Mouse (Mus musculus) heart, embryonic 11.5 days (tissue): Measurements from ENCODE around the gene Ldlrad3. TPM values are rescaled to one million over a fixed set of nuclear protein-coding genes. Genes with fewer than 3 reads are reported as not detected.

Experiments
- ATAC-seq: fragments of 200-750 bp; cut with Nextera tagmentation; replicated peaks from 2 replicates; pipeline ENCODE4 v1.8.0; 2017; ENCODE audit warnings: moderate library complexity; ENCODE audit not compliant: insufficient number of reproducible peaks, low FRiP score, low TSS enrichment
- H3K27ac ChIP-seq: fragments of 300-500 bp; sonication (generic); 2 replicates; pipeline ENCODE4 v1.5.1; 2014; ENCODE audit warnings: mild to moderate bottlenecking, low read depth, low read length
- H3K27me3 ChIP-seq: fragments of 300-500 bp; sonication (generic); 2 replicates; pipeline ENCODE4 v1.6.1; 2014; ENCODE audit warnings: mild to moderate bottlenecking, low read length, mixed read lengths; ENCODE audit not compliant: control insufficient read depth, insufficient read depth
- H3K36me3 ChIP-seq: fragments of 300-500 bp; sonication (generic); 2 replicates; pipeline ENCODE4 v1.6.1; 2014; ENCODE audit warnings: mild to moderate bottlenecking, low read length, moderate library complexity, mixed read lengths; ENCODE audit not compliant: control insufficient read depth, insufficient read depth
- H3K4me1 ChIP-seq: fragments of 300-500 bp; sonication (generic); 2 replicates; pipeline ENCODE4 v1.6.1; 2014; ENCODE audit warnings: low read length; ENCODE audit not compliant: control insufficient read depth, insufficient read depth
- H3K4me2 ChIP-seq: fragments of 300-500 bp; sonication (generic); 2 replicates; pipeline ENCODE4 v1.6.1; 2014; ENCODE audit warnings: mild to moderate bottlenecking, moderate library complexity
- H3K4me3 ChIP-seq: fragments of 300-500 bp; sonication (generic); 2 replicates; pipeline ENCODE4 v1.5.1; 2014; ENCODE audit warnings: low read depth, low read length
- H3K9ac ChIP-seq: fragments of 300-500 bp; sonication (generic); 2 replicates; pipeline ENCODE4 v1.6.1; 2014; ENCODE audit warnings: mild to moderate bottlenecking, low read depth, low read length, moderate library complexity
- H3K9me3 ChIP-seq: fragments of 300-500 bp; sonication (generic); replicated peaks from 2 replicates; pipeline ENCODE4 v1.6.1; 2016; ENCODE audit warnings: low read length; ENCODE audit not compliant: control insufficient read depth
- whole genome bisulfite sequencing: fragments of 180-500 bp; shearing (Covaris S2); extraction: QIAGEN DNeasy Blood & Tissue Kit; methylation state at CpG from one replicate; pipeline ENCODE4 v1.1.7; 2014; ENCODE audit not compliant: insufficient replicate concordance; 5-methylcytosine and 5-hydroxymethylcytosine counted together
- polyA plus RNA-seq: library from polyadenylated mRNA; unstranded; fragments of >200 nt; fragmentation: Nextera tagmentation; extraction: Ambion mirVana; gene quantifications from 2 replicates; pipeline ENCODE4 v1.2.1, GENCODE M21; 2014

The Ldlrad3 gene
- polyA plus RNA-seq, 1 experiment from 2014 or later = 19.0 TPM

GRCm38 (mm10) chr2:102145036-102145435 lies 41.1 kb downstream of the Ldlrad3 start:
- H3K27ac ChIP-seq = no peak overlapping the region
- ATAC-seq = no peak
- no peaks in the 10 kb centered on the region for H3K4me1 ChIP-seq
- H3K4me3 ChIP-seq = no peak overlapping the region
- WGBS = 74% methylated on average over 3 of the region's 3 CpGs
- no peak overlapping the region for H3K4me2 ChIP-seq
- no peaks in the 10 kb centered on the region for H3K36me3 ChIP-seq
- H3K9ac ChIP-seq = no peak overlapping the region
- H3K27me3 ChIP-seq = no peaks in the 10 kb centered on the region
- no peaks in the 10 kb centered on the region for H3K9me3 ChIP-seq

DNA sequence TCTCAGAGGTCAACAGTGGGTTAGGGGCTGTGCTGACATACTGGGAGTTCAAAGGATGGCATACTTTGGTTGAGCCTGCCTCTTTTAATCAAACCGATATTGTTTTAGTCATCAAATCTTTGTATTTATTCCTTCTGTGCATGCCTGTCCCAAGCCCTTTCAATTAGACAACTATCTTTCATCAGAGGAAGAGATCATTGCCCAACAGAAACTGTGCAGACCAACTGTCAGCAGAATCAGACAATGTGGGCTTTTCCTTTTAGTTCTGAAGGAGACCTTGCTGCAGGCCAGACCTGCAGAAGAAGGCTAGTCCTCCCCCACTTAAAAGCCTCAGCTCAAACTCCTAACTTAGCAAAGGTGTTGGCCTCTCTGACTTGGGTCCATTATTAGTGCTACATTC lies 41.9 kb downstream of the Ldlrad3 start:
- Histone ChIP-seq H3K4me2 (no peak overlapping the region), H3K27ac (no peak overlapping the region), H3K27me3 (no peaks in the 10 kb centered on the region), H3K9me3 (no peaks in the 10 kb centered on the region), H3K4me1 (no peaks in the 10 kb centered on the region), H3K4me3 (no peak overlapping the region), H3K36me3 (no peaks in the 10 kb centered on the region), H3K9ac (no peak overlapping the region)
- ATAC-seq = no peak
- WGBS = 94% methylated on average over 1 of the region's 1 CpGs

GRCm38 (mm10) chr2:102142654-102143271 lies 43.4 kb downstream of the Ldlrad3 start:
- H3K4me3 ChIP-seq = no peak overlapping the region
- ATAC-seq = no peak
- no peaks in the 10 kb centered on the region for H3K9me3 ChIP-seq
- no peaks in the 10 kb centered on the region for H3K27me3 ChIP-seq
- no peak overlapping the region for H3K9ac ChIP-seq
- H3K4me2 ChIP-seq = no peak overlapping the region
- no peaks in the 10 kb centered on the region for H3K4me1 ChIP-seq
- WGBS = 81% methylated on average over 14 of the region's 14 CpGs
- H3K27ac ChIP-seq = no peak overlapping the region
- H3K36me3 ChIP-seq = no peaks in the 10 kb centered on the region

- ATAC-seq = no peak
- H3K4me3 ChIP-seq = no peak overlapping the region
- H3K9ac ChIP-seq = no peak overlapping the region
- 72% methylated on average over 4 of the region's 4 CpGs for WGBS
- H3K9me3 ChIP-seq = no peaks in the 10 kb centered on the region
- no peak overlapping the region for H3K27ac ChIP-seq
- no peaks in the 10 kb centered on the region for H3K36me3 ChIP-seq
- H3K4me2 ChIP-seq = no peak overlapping the region
- H3K4me1 ChIP-seq = no peaks in the 10 kb centered on the region
- no peaks in the 10 kb centered on the region for H3K27me3 ChIP-seq
Measured at GRCm38 (mm10) chr2:102142197-102142623, 44.0 kb downstream of the Ldlrad3 start.

- WGBS = 90% methylated on average over 2 of the region's 2 CpGs
- no peak overlapping the region for H3K27ac ChIP-seq
- no peak overlapping the region for H3K4me2 ChIP-seq
- no peak overlapping the region for H3K4me3 ChIP-seq
- no peaks in the 10 kb centered on the region for H3K27me3 ChIP-seq
- no peaks in the 10 kb centered on the region for H3K9me3 ChIP-seq
- H3K9ac ChIP-seq = no peak overlapping the region
- H3K36me3 ChIP-seq = no peaks in the 10 kb centered on the region
- H3K4me1 ChIP-seq = no peaks in the 10 kb centered on the region
- ATAC-seq = no peak
Measured at GRCm38 (mm10) chr2:102141199-102141598, 45.0 kb downstream of the Ldlrad3 start.

- 57% methylated on average over 6 of the region's 6 CpGs for WGBS
- no peak overlapping the region for H3K4me3 ChIP-seq
- H3K36me3 ChIP-seq = no peaks in the 10 kb centered on the region
- no peaks in the 10 kb centered on the region for H3K4me1 ChIP-seq
- H3K27ac ChIP-seq = no peak overlapping the region
- H3K4me2 ChIP-seq = no peak overlapping the region
- H3K27me3 ChIP-seq = no peaks in the 10 kb centered on the region
- no peak overlapping the region for H3K9ac ChIP-seq
- H3K9me3 ChIP-seq = no peaks in the 10 kb centered on the region
- no peak for ATAC-seq
Measured at GRCm38 (mm10) chr2:102137922-102138321, 48.3 kb downstream of the Ldlrad3 start.

GRCm38 (mm10) chr2:102136184-102136583 lies 50.0 kb downstream of the Ldlrad3 start:
- Histone ChIP-seq H3K27me3 (no peaks in the 10 kb centered on the region), H3K9ac (no peak overlapping the region), H3K27ac (no peak overlapping the region), H3K9me3 (no peaks in the 10 kb centered on the region), H3K4me1 (no peaks in the 10 kb centered on the region), H3K36me3 (no peaks in the 10 kb centered on the region), H3K4me3 (no peak overlapping the region), H3K4me2 (no peak overlapping the region)
- 82% methylated on average over 3 of the region's 3 CpGs for WGBS
- no peak for ATAC-seq

GRCm38 (mm10) chr2:102134510-102135262 lies 51.5 kb downstream of the Ldlrad3 start:
- H3K9me3 ChIP-seq = no peaks in the 10 kb centered on the region
- no peak overlapping the region for H3K4me2 ChIP-seq

More at GRCm38 (mm10) chr2:102134510-102135262, 51.5 kb downstream of the Ldlrad3 start:
- ATAC-seq = no peak
- WGBS = 80% methylated on average over 9 of the region's 9 CpGs
- Histone ChIP-seq H3K4me1 (no peaks in the 10 kb centered on the region), H3K4me3 (no peak overlapping the region), H3K9ac (no peak overlapping the region), H3K36me3 (no peaks in the 10 kb centered on the region), H3K27me3 (no peaks in the 10 kb centered on the region), H3K27ac (no peak overlapping the region)
